Mouse (Mus musculus): ENCODE results near the gene Snx29. TPM values are rescaled to one million over a fixed set of nuclear protein-coding genes. Genes with fewer than 3 reads are reported as not detected.

Snx29 gene
- total RNA-seq (2012; rRNA removed), result 1.3 and 3.1 TPM in 2 replicates
- 0.84 and 1.2 TPM in 2 replicates for total RNA-seq (2014; rRNA removed)
- polyA plus RNA-seq (2012; ENCODE audit: insufficient read length, low read depth), result 3.2 TPM in 2 replicates

- Histone ChIP-seq H3K36me3 (replicated peaks in 1 of 2; ENCODE audit: control insufficient read depth in 1 of 2, insufficient read depth in 1 of 2, low read length in 1 of 2) (peaks cover 0 to 2% of the 10 kb centered on the region in 2 experiments), H3K4me3 (replicated peaks in 1 of 3; ENCODE audit: low read depth in 2 of 3, low read length in 2 of 3, poor library complexity in 1 of 3) (peak within 1 kb of the TSS; percentile 61 to 98 (median 78)), H3K9me3 (replicated peaks; ENCODE audit: low read length) (no peaks in the 10 kb centered on the region), H3K27ac (ENCODE audit: insufficient read depth, low read depth) (no peak within 1 kb of the TSS), H3K4me2 (ENCODE audit: insufficient read depth, low read depth, poor library complexity, severe bottlenecking) (peak within 1 kb of the TSS; percentile 87), H3K9ac (ENCODE audit: insufficient read depth, low read depth) (peak within 1 kb of the TSS; percentile 68), H3K79me2 (replicated peaks; ENCODE audit: control insufficient read depth, extremely low read depth, insufficient read depth, poor library complexity, severe bottlenecking) (no peaks in the 10 kb centered on the region), H3K27me3 (replicated peaks) (no peaks in the 10 kb centered on the region), H3K4me1 (ENCODE audit: control insufficient read depth in 1 of 2, insufficient read depth in 2 of 2) (peaks cover 3 to 24% of the 10 kb centered on the region in 2 experiments; a peak in 3 of 4 replicates)
- dilution Hi-C loops (cut with MboI; ENCODE audit: extremely low pct_ligation_motif_present, extremely low pct_unique_long_range_greater_than_20kb, low sequenced_read_pairs) (no loop called here), in situ Hi-C loops (cut with MboI; ENCODE audit: low pct_ligation_motif_present, low pct_unique_long_range_greater_than_20kb, low sequenced_read_pairs) (no loop called here)
- peak; percentile 94 for DNase-seq (ENCODE audit: extremely low read depth)
- TF ChIP-seq ZC3H11A (IDR thresholded peaks at IDR 0.05; ENCODE audit: low read depth, low read length), result no peak
- TF ChIP-seq IRF4 (IDR thresholded peaks at IDR 0.05; ENCODE audit: low read depth, low read length), result peak; percentile 68; the same call in 1 of the 2 replicates
- TF ChIP-seq NELFE (IDR thresholded peaks at IDR 0.05; ENCODE audit: low read depth, low read length), result peak; percentile 82
- no peak for TF ChIP-seq USF1 (IDR thresholded peaks at IDR 0.05; ENCODE audit: low read depth, low read length)
- peak; percentile 51 for TF ChIP-seq NRF1 (IDR thresholded peaks at IDR 0.05; ENCODE audit: low read depth, low read length)
- TF ChIP-seq USF2 (conservative IDR thresholded peaks at IDR 0.05; ENCODE audit: low read depth, low read length), result no peak
- peak; percentile 83 for TF ChIP-seq TCF12 (IDR thresholded peaks at IDR 0.05; ENCODE audit: low read depth, low read length)
- peak; percentile 63; the same call in 1 of the 2 replicates for TF ChIP-seq MEF2A (IDR thresholded peaks at IDR 0.05; ENCODE audit: borderline replicate concordance, low read depth, low read length)
- no peak for TF ChIP-seq RCOR1 (conservative IDR thresholded peaks at IDR 0.05; ENCODE audit: low read depth, low read length)
- TF ChIP-seq JUND (conservative IDR thresholded peaks at IDR 0.05; ENCODE audit: low read depth, low read length), result no peak
- no peak for TF ChIP-seq EP300 (IDR thresholded peaks at IDR 0.05; ENCODE audit: low read length)
- TF ChIP-seq E2F4 (IDR thresholded peaks at IDR 0.05; ENCODE audit: insufficient replicate concordance, low read depth, low read length), result no peak
- TF ChIP-seq CTCF (conservative IDR thresholded peaks at IDR 0.05 in 1 of 2, IDR thresholded peaks at IDR 0.05 in 1 of 2; ENCODE audit: low read depth in 2 of 2, low read length in 2 of 2), result 0 out of 4 replicates have a peak, but pooled peaks of 1 of the 2 experiments have one; percentile 9
- peak; percentile 82; the same call in 1 of the 2 replicates for TF ChIP-seq POLR2AphosphoS2 (IDR thresholded peaks at IDR 0.05; ENCODE audit: low read depth, low read length)
- TF ChIP-seq ELF1 (IDR thresholded peaks at IDR 0.05; ENCODE audit: low read depth, low read length), result peak; percentile 90
- TF ChIP-seq MAZ (IDR thresholded peaks at IDR 0.05; ENCODE audit: low read depth, low read length), result peak; percentile 95
- TF ChIP-seq SMC3 (IDR thresholded peaks at IDR 0.05; ENCODE audit: low read depth, low read length), result no peak
- TF ChIP-seq POLR2A (IDR thresholded peaks at IDR 0.05; ENCODE audit: low read depth, low read length), result peak; percentile 87
- peak; percentile 92; the same call in 1 of the 2 replicates for TF ChIP-seq KAT2A (IDR thresholded peaks at IDR 0.05; ENCODE audit: insufficient replicate concordance, low read length)
- peak; percentile 93 for TF ChIP-seq HCFC1 (IDR thresholded peaks at IDR 0.05; ENCODE audit: low read depth, low read length)
- TF ChIP-seq ETS1 (conservative IDR thresholded peaks at IDR 0.05; ENCODE audit: low read depth, low read length), result no peak
- TF ChIP-seq ZNF384 (IDR thresholded peaks at IDR 0.05; ENCODE audit: low read depth, low read length), result no peak
- peak; percentile 97 for TF ChIP-seq CHD2 (IDR thresholded peaks at IDR 0.05; ENCODE audit: low read length)
- 0 out of 2 replicates have a peak, but pooled peaks have one; percentile 15 for TF ChIP-seq BHLHE40 (IDR thresholded peaks at IDR 0.05; ENCODE audit: low read depth, low read length)
- 0 out of 2 replicates have a peak, but pooled peaks have one; percentile 31 for TF ChIP-seq MAX (IDR thresholded peaks at IDR 0.05; ENCODE audit: low read length)
- no peak for TF ChIP-seq JUN (IDR thresholded peaks at IDR 0.05; ENCODE audit: insufficient read depth, low read depth, low read length)
- TF ChIP-seq ZMIZ1 (IDR thresholded peaks at IDR 0.05; ENCODE audit: low read depth, low read length), result 0 out of 2 replicates have a peak, but pooled peaks have one; percentile 31
- no peak; the same call in 1 of the 2 replicates for TF ChIP-seq GABPA (IDR thresholded peaks at IDR 0.05; ENCODE audit: insufficient replicate concordance, low read depth, low read length)
- no peak for TF ChIP-seq MAFK (IDR thresholded peaks at IDR 0.05; ENCODE audit: insufficient replicate concordance, low read length)
- no peak for TF ChIP-seq ZKSCAN1 (IDR thresholded peaks at IDR 0.05; ENCODE audit: borderline replicate concordance, low read depth, low read length)
- no peak for TF ChIP-seq RAD21 (IDR thresholded peaks at IDR 0.05; ENCODE audit: low read depth, low read length)
- TF ChIP-seq TBP (conservative IDR thresholded peaks at IDR 0.05; ENCODE audit: low read depth, low read length), result 0 out of 2 replicates have a peak, but pooled peaks have one; percentile 56
- TF ChIP-seq PAX5 (IDR thresholded peaks at IDR 0.05; ENCODE audit: low read length), result no peak
- TF ChIP-seq MYC (IDR thresholded peaks at IDR 0.05; ENCODE audit: low read depth, low read length), result no peak
- peak; percentile 99 for TF ChIP-seq SIN3A (IDR thresholded peaks at IDR 0.05; ENCODE audit: low read length)
- TF ChIP-seq UBTF (IDR thresholded peaks at IDR 0.05; ENCODE audit: low read depth, low read length), result peak; percentile 75; the same call in 1 of the 2 replicates
- peak; percentile 91 for TF ChIP-seq MXI1 (IDR thresholded peaks at IDR 0.05; ENCODE audit: low read depth, low read length)
These were observed at the start of gene Snx29 for GRCm38 (mm10) chr16:11322409-11323323. TSS of gene Snx29 (plus strand) at chr16:11322908.

All from CH12.LX (cell line).